Mouse (Mus musculus) forebrain, embryonic 10.5 days (tissue): ENCODE measurements around the gene Ccdc43. TPM values are rescaled to one million over a fixed set of nuclear protein-coding genes. Genes with fewer than 3 reads are reported as not detected.
"Not testable (repeated sequence)": the region's sequence is repeated elsewhere in the genome, so short reads cannot be mapped to it uniquely, and the experiment has no call there.

Experiments used
- DNase-seq: peaks from one replicate; pipeline ENCODE4 v3.0.0-alpha.2; 2017; ENCODE audit warnings: low spot score; ENCODE audit errors: extremely low spot score
- H3K27ac ChIP-seq: fragments of 300-500 bp; sonication (generic); 2 replicates; pipeline ENCODE4 v1.5.1; 2016; ENCODE audit warnings: mild to moderate bottlenecking
- H3K27me3 ChIP-seq: fragments of 300-500 bp; sonication (generic); 2 replicates; pipeline ENCODE4 v1.6.1; 2016; ENCODE audit warnings: mild to moderate bottlenecking; ENCODE audit not compliant: poor library complexity, severe bottlenecking
- H3K36me3 ChIP-seq: fragments of 300-500 bp; sonication (generic); replicated peaks from 2 replicates; pipeline ENCODE4 v1.6.1; 2016; ENCODE audit warnings: mild to moderate bottlenecking, moderate library complexity
- H3K4me1 ChIP-seq: fragments of 300-500 bp; sonication (generic); 2 replicates; pipeline ENCODE4 v1.6.1; 2016
- H3K4me3 ChIP-seq: fragments of 300-500 bp; sonication (generic); 2 replicates; pipeline ENCODE4 v1.5.1; 2016; ENCODE audit warnings: mild to moderate bottlenecking, moderate library complexity
- H3K9me3 ChIP-seq: fragments of 300-500 bp; sonication (generic); 2 replicates; pipeline ENCODE4 v1.6.1; 2016; ENCODE audit warnings: mild to moderate bottlenecking, moderate library complexity
- WGBS: fragments of 180-500 bp; shearing (Covaris S2); methylation state at CpG from one replicate; pipeline ENCODE4 v1.1.7; 2016; 5-methylcytosine and 5-hydroxymethylcytosine counted together
- polyA plus RNA-seq: library from polyadenylated mRNA; unstranded; fragments of >200 nt; fragmentation: Nextera tagmentation; extraction: Ambion mirVana; gene quantifications from 2 replicates; pipeline ENCODE4 v1.2.1, GENCODE M21; 2016

Ccdc43 gene
- polyA plus RNA-seq, 1 experiment from 2014 or later, result 61.7 TPM

GRCm38 (mm10) chr11:102728614-102729013, 31.0 kb upstream of the Ccdc43 start:
- Histone ChIP-seq H3K4me3 (no peak overlapping the region), H3K27me3 (0 out of 2 replicates have a peak, but pooled peaks cover 9% of the 10 kb centered on the region), H3K27ac (no peak overlapping the region), H3K36me3 (no peaks in the 10 kb centered on the region), H3K9me3 (no peaks in the 10 kb centered on the region), H3K4me1 (no peaks in the 10 kb centered on the region)
- WGBS, result 35% methylated on average over 7 of the region's 7 CpGs
- DNase-seq, result peak; percentile 21

- 0 out of 2 replicates have a peak, but pooled peaks cover 9% of the 10 kb centered on the region for H3K27me3 ChIP-seq
- no peak overlapping the region for H3K4me3 ChIP-seq
- no peak for DNase-seq
- no peaks in the 10 kb centered on the region for H3K4me1 ChIP-seq
- no peaks in the 10 kb centered on the region for H3K36me3 ChIP-seq
- H3K9me3 ChIP-seq, result no peaks in the 10 kb centered on the region
- WGBS, result 46% methylated on average over 3 of the region's 3 CpGs
- no peak overlapping the region for H3K27ac ChIP-seq
Measured at GRCm38 (mm10) chr11:102725574-102725973, 28.0 kb upstream of the Ccdc43 start.

- no peak for DNase-seq
- H3K4me1 ChIP-seq, result no peaks in the 10 kb centered on the region
- H3K9me3 ChIP-seq, result no peaks in the 10 kb centered on the region; the same call in 1 of the 2 replicates
- no peaks in the 10 kb centered on the region for H3K36me3 ChIP-seq
- no peak overlapping the region for H3K4me3 ChIP-seq
- H3K27ac ChIP-seq, result no peak overlapping the region
- 82% methylated on average over 7 of the region's 7 CpGs for WGBS
- no peaks in the 10 kb centered on the region for H3K27me3 ChIP-seq
Measured at GRCm38 (mm10) chr11:102716135-102716534, 18.6 kb upstream of the Ccdc43 start.

- H3K4me1 ChIP-seq, H3K36me3 ChIP-seq, H3K9me3 ChIP-seq, H3K27ac ChIP-seq, H3K27me3 ChIP-seq, H3K4me3 ChIP-seq, DNase-seq: not testable (repeated sequence)
- 84% methylated on average over 2 of the region's 2 CpGs for WGBS
Measured at GRCm38 (mm10) chr11:102714578-102714977, 17.0 kb upstream of the Ccdc43 start.

GRCm38 (mm10) chr11:102712411-102712810, 14.8 kb upstream of the Ccdc43 start:
- DNase-seq, result no peak
- H3K4me3 ChIP-seq, result no peak overlapping the region
- no peaks in the 10 kb centered on the region; the same call in 1 of the 2 replicates for H3K9me3 ChIP-seq
- no peaks in the 10 kb centered on the region for H3K36me3 ChIP-seq
- 94% methylated on average over 4 of the region's 4 CpGs for whole genome bisulfite sequencing
- no peak overlapping the region for H3K27ac ChIP-seq
- no peaks in the 10 kb centered on the region for H3K4me1 ChIP-seq
- H3K27me3 ChIP-seq, result no peaks in the 10 kb centered on the region

- H3K27ac ChIP-seq, DNase-seq, H3K9me3 ChIP-seq, H3K27me3 ChIP-seq, H3K4me3 ChIP-seq, H3K36me3 ChIP-seq: not testable (repeated sequence)
- WGBS, result 94% methylated on average over 6 of the region's 6 CpGs
- H3K4me1 ChIP-seq, result peaks cover 11% of the 10 kb centered on the region
Measured at GRCm38 (mm10) chr11:102702206-102702605, 4.6 kb upstream of the Ccdc43 start.

- H3K36me3 ChIP-seq, result peaks cover 22% of the 10 kb centered on the region
- no peaks in the 10 kb centered on the region for H3K9me3 ChIP-seq
- peaks cover 24% of the 10 kb centered on the region for H3K4me1 ChIP-seq
- 28% methylated on average over 9 of the region's 9 CpGs for WGBS
- H3K27ac ChIP-seq, result peak overlapping the region; percentile 90
- no peak for DNase-seq
- peak overlapping the region; percentile 91 for H3K4me3 ChIP-seq
- peaks cover 8% of the 10 kb centered on the region for H3K27me3 ChIP-seq
Measured at GRCm38 (mm10) chr11:102698018-102698476, 465 bp upstream of the Ccdc43 start.

GRCm38 (mm10) chr11:102695289-102695688, 2.3 kb downstream of the Ccdc43 start:
- no peak for DNase-seq
- peaks cover 8% of the 10 kb centered on the region for H3K27me3 ChIP-seq
- H3K4me3 ChIP-seq, result no peak overlapping the region
- peaks cover 24% of the 10 kb centered on the region for H3K4me1 ChIP-seq
- 93% methylated on average over 7 of the region's 7 CpGs for WGBS
- H3K36me3 ChIP-seq, result peaks cover 47% of the 10 kb centered on the region
- no peak overlapping the region for H3K27ac ChIP-seq
- no peaks in the 10 kb centered on the region for H3K9me3 ChIP-seq

- Histone ChIP-seq H3K4me1 (no peaks in the 10 kb centered on the region), H3K9me3 (no peaks in the 10 kb centered on the region), H3K4me3 (no peak overlapping the region), H3K27me3 (no peaks in the 10 kb centered on the region), H3K27ac (no peak overlapping the region), H3K36me3 (peaks cover 73% of the 10 kb centered on the region)
- WGBS, result 68% methylated on average over 6 of the region's 6 CpGs
- DNase-seq, result peak; percentile 82
Measured at GRCm38 (mm10) chr11:102690162-102690561, 7.4 kb downstream of the Ccdc43 start.

- H3K36me3 ChIP-seq, result no peaks in the 10 kb centered on the region
- WGBS, result 53% methylated on average over 84 of the region's 84 CpGs
- peaks cover 11% of the 10 kb centered on the region; the same call in 1 of the 2 replicates for H3K4me1 ChIP-seq
- H3K27ac ChIP-seq, result no peak overlapping the region
- peaks cover 16% of the 10 kb centered on the region for H3K9me3 ChIP-seq
- peak overlapping the region; percentile 28 for H3K4me3 ChIP-seq
- DNase-seq, result no peak
- H3K27me3 ChIP-seq, result peaks cover 42% of the 10 kb centered on the region
Measured at GRCm38 (mm10) chr11:102665637-102666435, 31.7 kb downstream of the Ccdc43 start.

GRCm38 (mm10) chr11:102665151-102665550, 32.4 kb downstream of the Ccdc43 start:
- no peak for DNase-seq
- no peak overlapping the region for H3K27ac ChIP-seq
- 55% methylated on average over 33 of the region's 33 CpGs for WGBS

GRCm38 (mm10) chr11:102663416-102663815, 34.2 kb downstream of the Ccdc43 start, which contains the start of gene Meioc:
TSS of gene Meioc (plus strand) at chr11:102663716.
- no peaks in the 10 kb centered on the region for H3K36me3 ChIP-seq
- H3K9me3 ChIP-seq, result peaks cover 16% of the 10 kb centered on the region
- no peak within 1 kb of the TSS for H3K4me3 ChIP-seq
- H3K27me3 ChIP-seq, result peaks cover 42% of the 10 kb centered on the region
- no peak for DNase-seq
- peaks cover 11% of the 10 kb centered on the region; the same call in 1 of the 2 replicates for H3K4me1 ChIP-seq
- H3K27ac ChIP-seq, result no peak within 1 kb of the TSS
- WGBS, result 79% methylated on average over 3 of the region's 3 CpGs

More at GRCm38 (mm10) chr11:102665151-102665550, 32.4 kb downstream of the Ccdc43 start:
- Histone ChIP-seq H3K4me1 (peaks cover 11% of the 10 kb centered on the region; the same call in 1 of the 2 replicates), H3K36me3 (no peaks in the 10 kb centered on the region), H3K27me3 (peaks cover 42% of the 10 kb centered on the region), H3K4me3 (peak overlapping the region; percentile 28; the same call in 1 of the 2 replicates), H3K9me3 (peaks cover 16% of the 10 kb centered on the region)

- 86% methylated on average over 6 of the region's 6 CpGs for WGBS
- Histone ChIP-seq H3K4me1 (0 out of 2 replicates have a peak, but pooled peaks cover 2% of the 10 kb centered on the region), H3K27me3 (no peaks in the 10 kb centered on the region), H3K36me3 (no peaks in the 10 kb centered on the region), H3K4me3 (no peak overlapping the region), H3K9me3 (no peaks in the 10 kb centered on the region), H3K27ac (no peak overlapping the region)
- DNase-seq, result no peak
Measured at GRCm38 (mm10) chr11:102656931-102657330, 40.7 kb downstream of the Ccdc43 start.
